Mouse (Mus musculus): ENCODE measurements around the gene Eif2b4. TPM values are rescaled to one million over a fixed set of nuclear protein-coding genes. Genes with fewer than 3 reads are reported as not detected.

Gene Eif2b4
- total RNA-seq, 1 experiment = 76.8 TPM

GRCm38 (mm10) chr5:31201042-31201741 lies 8.0 kb upstream of the Eif2b4 start:
- H3K9ac ChIP-seq (ENCODE audit: insufficient read depth, low read depth, low read length, poor library complexity, severe bottlenecking) = peak overlapping the region; percentile 95
- H3K4me3 ChIP-seq (ENCODE audit: insufficient read depth in 1 of 2, low read depth in 1 of 2, low read length in 2 of 2, poor library complexity in 1 of 2, severe bottlenecking in 1 of 2) = peak overlapping the region; percentile 75 to 92
- H3K36me3 ChIP-seq (ENCODE audit: control insufficient read depth, insufficient read depth, low read length, poor library complexity, severe bottlenecking) = peaks cover 62% of the 10 kb centered on the region
- peak overlapping the region; percentile 87 for H3K27ac ChIP-seq (ENCODE audit: insufficient read depth, low read depth, low read length, poor library complexity, severe bottlenecking)
- in situ Hi-C loops (cut with MboI; ENCODE audit: low sequenced_read_pairs in 2 of 2, unreplicated experiment in 2 of 2) = no loop called here
- H3K4me1 ChIP-seq (ENCODE audit: control insufficient read depth in 2 of 2, insufficient read depth in 2 of 2, low read length in 2 of 2, poor library complexity in 1 of 2) = peaks cover 3 to 5% of the 10 kb centered on the region in 2 experiments; a peak in 1 of 4 replicates
- no peak for DNase-seq (ENCODE audit: low read depth, low spot score)
- no peaks in the 10 kb centered on the region for H3K9me3 ChIP-seq (ENCODE audit: control insufficient read depth, insufficient read depth, low read depth, low read length)
- no peak for TF ChIP-seq CHD2 (IDR thresholded peaks at IDR 0.05; ENCODE audit: low read depth, low read length)
- TF ChIP-seq HCFC1 (IDR thresholded peaks at IDR 0.05; ENCODE audit: borderline replicate concordance, insufficient read depth, low read length) = no peak
- no peak for TF ChIP-seq ZC3H11A (IDR thresholded peaks at IDR 0.05; ENCODE audit: borderline replicate concordance, low read depth, low read length)
- no peak for TF ChIP-seq MAFK (IDR thresholded peaks at IDR 0.05; ENCODE audit: insufficient read depth, low read depth, low read length)
- TF ChIP-seq ZNF384 (IDR thresholded peaks at IDR 0.05; ENCODE audit: low read depth, low read length) = no peak

GRCm38 (mm10) chr5:31200327-31200768 lies 7.1 kb upstream of the Eif2b4 start:
- in situ Hi-C loops (cut with MboI; ENCODE audit: low sequenced_read_pairs in 2 of 2, unreplicated experiment in 2 of 2) = no loop called here
- Histone ChIP-seq H3K9ac (ENCODE audit: insufficient read depth, low read depth, low read length, poor library complexity, severe bottlenecking) (peak overlapping the region; percentile 19), H3K9me3 (ENCODE audit: control insufficient read depth, insufficient read depth, low read depth, low read length) (no peaks in the 10 kb centered on the region), H3K36me3 (ENCODE audit: control insufficient read depth, insufficient read depth, low read length, poor library complexity, severe bottlenecking) (peaks cover 63% of the 10 kb centered on the region), H3K27ac (ENCODE audit: insufficient read depth, low read depth, low read length, poor library complexity, severe bottlenecking) (no peak overlapping the region), H3K4me3 (ENCODE audit: insufficient read depth in 1 of 2, low read depth in 1 of 2, low read length in 2 of 2, poor library complexity in 1 of 2, severe bottlenecking in 1 of 2) (peak overlapping the region in 1 of 2 experiments; percentile 25; a peak in 3 of 4 replicates), H3K4me1 (ENCODE audit: control insufficient read depth in 2 of 2, insufficient read depth in 2 of 2, low read length in 2 of 2, poor library complexity in 1 of 2) (peaks cover 3 to 8% of the 10 kb centered on the region in 2 experiments; a peak in 2 of 4 replicates)
- no peak for TF ChIP-seq HCFC1 (IDR thresholded peaks at IDR 0.05; ENCODE audit: borderline replicate concordance, insufficient read depth, low read length)
- TF ChIP-seq ZC3H11A (IDR thresholded peaks at IDR 0.05; ENCODE audit: borderline replicate concordance, low read depth, low read length) = no peak
- TF ChIP-seq CHD2 (IDR thresholded peaks at IDR 0.05; ENCODE audit: low read depth, low read length) = no peak
- no peak for TF ChIP-seq ZNF384 (IDR thresholded peaks at IDR 0.05; ENCODE audit: low read depth, low read length)
- no peak for TF ChIP-seq MAFK (IDR thresholded peaks at IDR 0.05; ENCODE audit: insufficient read depth, low read depth, low read length)
- DNase-seq (ENCODE audit: low read depth, low spot score) = no peak

- no peak overlapping the region for H3K27ac ChIP-seq (ENCODE audit: insufficient read depth, low read depth, low read length, poor library complexity, severe bottlenecking)
- TF ChIP-seq CHD2 (IDR thresholded peaks at IDR 0.05; ENCODE audit: low read depth, low read length) (no peak), MAFK (IDR thresholded peaks at IDR 0.05; ENCODE audit: insufficient read depth, low read depth, low read length) (no peak), ZNF384 (IDR thresholded peaks at IDR 0.05; ENCODE audit: low read depth, low read length) (no peak), ZC3H11A (IDR thresholded peaks at IDR 0.05; ENCODE audit: borderline replicate concordance, low read depth, low read length) (no peak), HCFC1 (IDR thresholded peaks at IDR 0.05; ENCODE audit: borderline replicate concordance, insufficient read depth, low read length) (no peak)
- H3K4me3 ChIP-seq (ENCODE audit: insufficient read depth in 1 of 2, low read depth in 1 of 2, low read length in 2 of 2, poor library complexity in 1 of 2, severe bottlenecking in 1 of 2) = peak overlapping the region in 1 of 2 experiments; percentile 25; a peak in 2 of 4 replicates
- H3K9ac ChIP-seq (ENCODE audit: insufficient read depth, low read depth, low read length, poor library complexity, severe bottlenecking) = peak overlapping the region; percentile 19; the same call in 1 of the 2 replicates
- H3K9me3 ChIP-seq (ENCODE audit: control insufficient read depth, insufficient read depth, low read depth, low read length) = no peaks in the 10 kb centered on the region
- in situ Hi-C loops (cut with MboI; ENCODE audit: low sequenced_read_pairs in 2 of 2, unreplicated experiment in 2 of 2) = no loop called here
- H3K4me1 ChIP-seq (ENCODE audit: control insufficient read depth in 2 of 2, insufficient read depth in 2 of 2, low read length in 2 of 2, poor library complexity in 1 of 2) = peaks cover 5 to 9% of the 10 kb centered on the region in 2 experiments
- H3K36me3 ChIP-seq (ENCODE audit: control insufficient read depth, insufficient read depth, low read length, poor library complexity, severe bottlenecking) = peaks cover 62% of the 10 kb centered on the region
- no peak for DNase-seq (ENCODE audit: low read depth, low spot score)
These were observed 6.7 kb upstream of the Eif2b4 start for GRCm38 (mm10) chr5:31199893-31200292.

GRCm38 (mm10) chr5:31199321-31199892 lies 6.2 kb upstream of the Eif2b4 start:
- H3K9me3 ChIP-seq (ENCODE audit: control insufficient read depth, insufficient read depth, low read depth, low read length) = no peaks in the 10 kb centered on the region
- no peak overlapping the region for H3K4me3 ChIP-seq (ENCODE audit: insufficient read depth in 1 of 2, low read depth in 1 of 2, low read length in 2 of 2, poor library complexity in 1 of 2, severe bottlenecking in 1 of 2)
- TF ChIP-seq HCFC1 (IDR thresholded peaks at IDR 0.05; ENCODE audit: borderline replicate concordance, insufficient read depth, low read length) (no peak), CHD2 (IDR thresholded peaks at IDR 0.05; ENCODE audit: low read depth, low read length) (no peak), ZNF384 (IDR thresholded peaks at IDR 0.05; ENCODE audit: low read depth, low read length) (no peak), ZC3H11A (IDR thresholded peaks at IDR 0.05; ENCODE audit: borderline replicate concordance, low read depth, low read length) (no peak), MAFK (IDR thresholded peaks at IDR 0.05; ENCODE audit: insufficient read depth, low read depth, low read length) (no peak)
- no peak for DNase-seq (ENCODE audit: low read depth, low spot score)
- peaks cover 58% of the 10 kb centered on the region for H3K36me3 ChIP-seq (ENCODE audit: control insufficient read depth, insufficient read depth, low read length, poor library complexity, severe bottlenecking)
- no peak overlapping the region for H3K27ac ChIP-seq (ENCODE audit: insufficient read depth, low read depth, low read length, poor library complexity, severe bottlenecking)
- H3K4me1 ChIP-seq (ENCODE audit: control insufficient read depth in 2 of 2, insufficient read depth in 2 of 2, low read length in 2 of 2, poor library complexity in 1 of 2) = peaks cover 10 to 11% of the 10 kb centered on the region in 2 experiments
- H3K9ac ChIP-seq (ENCODE audit: insufficient read depth, low read depth, low read length, poor library complexity, severe bottlenecking) = no peak overlapping the region
- in situ Hi-C loops (cut with MboI; ENCODE audit: low sequenced_read_pairs in 2 of 2, unreplicated experiment in 2 of 2) = no loop called here

Measured in ES-E14 (cell line).